16 mouse cellular contexts compared by ENCODE assay signal in genomic region chr3:82556311-82556828, GRCm38 (mm10). TPM values are rescaled to one million over a fixed set of nuclear protein-coding genes. Genes with fewer than 3 reads are reported as not detected.
"Had no signal": no experiment of that assay in that cellular context is flagged by ENCODE, and none has a peak within 500 bp of the region (broad histone marks: within the 10 kb centered on the region; RNA-seq: fewer than 3 reads in every experiment).

No protein-coding gene starts in this region.

- H3K9ac ChIP-seq: limb, embryonic 12.5 days; liver, embryonic 15.5 days; midbrain, embryonic 15.5 days; neural tube, embryonic 12.5 days had no signal

- DNase-seq: kidney, adult 18-20 months; kidney, postnatal 10 days; lung, adult 2 months; lung, postnatal 36 days; retina, postnatal 1 day; right cerebral cortex, postnatal 4 days; spleen, adult 18-20 months; thymus, adult 18-20 months; thymus, postnatal 25 days had no signal

- H3K4me3 ChIP-seq: limb, embryonic 12.5 days; liver, embryonic 15.5 days; midbrain, embryonic 15.5 days; neural tube, embryonic 12.5 days had no signal

- H3K9me3 ChIP-seq: limb, embryonic 12.5 days; liver, embryonic 15.5 days; midbrain, embryonic 15.5 days; neural tube, embryonic 12.5 days had no signal

- H3K27ac ChIP-seq: limb, embryonic 12.5 days; liver, embryonic 15.5 days; midbrain, embryonic 15.5 days; neural tube, embryonic 12.5 days had no signal

- H3K4me2 ChIP-seq: limb, embryonic 12.5 days; liver, embryonic 11.5 days; liver, embryonic 15.5 days; midbrain, embryonic 11.5 days; midbrain, embryonic 15.5 days; neural tube, embryonic 12.5 days had no signal

- H3K4me1 ChIP-seq: liver, embryonic 15.5 days; midbrain, embryonic 15.5 days; neural tube, embryonic 12.5 days had no signal

- H3K27me3 ChIP-seq: limb, embryonic 12.5 days; liver, embryonic 15.5 days; midbrain, embryonic 15.5 days; neural tube, embryonic 12.5 days had no signal

- H3K36me3 ChIP-seq: limb, embryonic 12.5 days; liver, embryonic 15.5 days; midbrain, embryonic 15.5 days; neural tube, embryonic 12.5 days had no signal

- ATAC-seq: lung, postnatal 0 days; midbrain, embryonic 15.5 days had no signal

RNA-seq across cellular contexts. Expression of gene Npy2r, which starts 8.5 kb away (rescaled TPM):
- polyA plus RNA-seq: liver, embryonic 15.5 days; lung, adult 2 months; midbrain, embryonic 11.5 days had no signal
